8 mouse cellular contexts compared by ENCODE assay signal in the genomic region with DNA sequence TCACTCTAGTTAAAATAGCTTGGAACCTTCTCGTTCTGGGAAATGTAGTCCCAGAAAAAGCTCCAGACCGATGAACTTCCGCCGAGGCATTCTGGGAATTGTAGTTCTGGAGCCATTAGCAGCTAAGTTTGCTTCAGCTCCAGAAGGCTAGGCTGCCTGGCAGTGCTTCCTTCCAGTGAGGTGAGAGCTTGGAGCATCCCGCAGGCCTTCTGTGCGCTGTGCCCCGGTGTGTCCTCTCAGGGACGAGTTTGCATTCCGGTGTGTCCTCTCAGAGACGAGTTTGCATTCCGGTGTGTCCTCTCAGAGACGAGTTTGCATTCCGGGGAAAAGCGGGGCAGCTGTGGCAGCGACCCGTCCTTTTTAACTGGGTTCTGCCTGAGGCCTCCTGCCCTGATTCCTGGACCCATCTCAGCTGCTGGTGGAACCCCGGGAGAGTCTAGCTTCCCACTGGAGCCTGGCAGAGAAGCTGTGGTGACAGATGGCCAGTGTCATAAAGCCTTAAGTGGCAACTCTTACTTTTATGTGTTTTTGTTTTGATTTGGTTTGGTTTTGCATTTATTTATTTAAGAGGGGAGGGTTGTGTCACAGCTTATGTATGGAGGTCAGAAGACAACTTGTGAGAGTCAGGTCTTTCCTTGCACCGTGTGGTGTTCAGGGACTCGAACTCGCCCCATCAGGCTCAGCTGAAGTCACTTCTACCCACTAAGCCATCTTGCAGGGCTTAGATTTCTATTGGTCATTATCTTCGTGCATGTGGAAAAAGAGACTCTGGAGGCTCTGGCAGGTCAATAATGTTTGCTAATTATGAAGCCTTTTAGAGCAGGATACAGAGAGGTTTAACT. TPM values are rescaled to one million over a fixed set of nuclear protein-coding genes. Genes with fewer than 3 reads are reported as not detected.
A peak's percentile ranks its signal among the peaks of the same experiment; 100 is the strongest.
DNase-seq lines count a peak whose midpoint lies in the region; ATAC-seq and TF ChIP-seq lines count a peak whose summit lies in the region.

A gene (plus strand): TSS at position 162 of the 842 bp plus-strand sequence.

- 27% methylated on average over 21 of the region's 21 CpGs for WGBS in macrophage (ENCODE audit: missing documents)

- TF ChIP-seq CTCF in left cerebral cortex, adult 2 months (IDR thresholded peaks at IDR 0.05): no peak

- peak; percentile 98 for ATAC-seq in common myeloid progenitor, adult 5-6 weeks (replicated peaks; ENCODE audit: low read depth, poor library complexity, severe bottlenecking)
- ATAC-seq in erythroid progenitor cell, adult 5-6 weeks (replicated peaks; ENCODE audit: low FRiP score, poor library complexity, severe bottlenecking): no peak

- no peaks in the 10 kb centered on the region for H3K79me2 ChIP-seq in macrophage (ENCODE audit: inconsistent target)

- DNase-seq in adrenal gland, adult (ENCODE audit: inconsistent age in 2 of 2, low spot score in 1 of 2): peak; percentile 85 to 95
- DNase-seq in gastrocnemius, postnatal 10 days: peak; percentile 65
- peak; percentile 61 for DNase-seq in hindlimb bud, embryonic 11.5 days (ENCODE audit: extremely low spot score, low read depth, low spot score)
- DNase-seq in left cerebral cortex, adult 2 months (ENCODE audit: extremely low spot score in 1 of 2, low spot score in 2 of 2): peak; percentile 81 to 86
- DNase-seq in right cerebral cortex, adult 2 months (ENCODE audit: low spot score in 2 of 2): peak; percentile 88 to 93

- H3K4me3 ChIP-seq in left cerebral cortex, adult 2 months: peak within 1 kb of the TSS; percentile 67
- peak within 1 kb of the TSS; percentile 49 for H3K4me3 ChIP-seq in macrophage (ENCODE audit: inconsistent target)

- intact Hi-C loops in left cerebral cortex, adult 2 months (cut with DNase I): loop anchor here (1.0 to 5.0 kb wide), 6 partner anchors 15 to 173 kb away; a partner anchor contains a TSS

- H3K36me3 ChIP-seq in macrophage (ENCODE audit: inconsistent target): no peaks in the 10 kb centered on the region

- peak within 1 kb of the TSS; percentile 7; the same call in 1 of the 2 replicates for H3K27ac ChIP-seq in left cerebral cortex, adult 2 months
- H3K27ac ChIP-seq in macrophage: no peak within 1 kb of the TSS

RNA-seq across cellular contexts. Expression of the gene that starts here (rescaled TPM):
- 1.5 and 3.8 TPM in 2 replicates for total RNA-seq in common myeloid progenitor, adult 5-6 weeks (2017)
- total RNA-seq in gastrocnemius, postnatal 10 days (2021): 1 to 10 TPM; 1.5 to 1.6 TPM
- total RNA-seq in left cerebral cortex, adult 2 months (2021): 1 to 10 TPM; 8.7 to 9.2 TPM
- total RNA-seq in macrophage (2018; cell fraction: chromatin; rRNA removed): 1 to 10 TPM in 16 of 26 experiments, under 1 TPM in 8, not detected in 2; 0.31 to 7.5 (median 1.6) TPM
- 1 to 10 TPM in 13 of 26 experiments, under 1 TPM in 12, not detected in 1; 0.09 to 1.8 (median 1.0) TPM for total RNA-seq in macrophage (2018; cell fraction: cytosol; rRNA removed)
- total RNA-seq in macrophage (2018; cell fraction: nucleus; rRNA removed): 1 to 10 TPM in 12 of 26 experiments, under 1 TPM in 10, not detected in 4; 0.23 to 5.0 (median 1.2) TPM
- polyA plus RNA-seq in macrophage (2018): 1.1 to 2.5 TPM (median 1.6 TPM) in 3 replicates
- total RNA-seq in erythroid progenitor cell, adult 5-6 weeks (2015; ENCODE audit: low replicate concordance): not detected in 2 replicates
- not detected in 2 replicates for total RNA-seq in erythroid progenitor cell, adult 5-6 weeks (2017; ENCODE audit: low replicate concordance)
